Mouse (Mus musculus): ENCODE data around the gene Ppp2r5a. TPM values are rescaled to one million over a fixed set of nuclear protein-coding genes. Genes with fewer than 3 reads are reported as not detected.
"Not testable (repeated sequence)": the region's sequence is repeated elsewhere in the genome, so short reads cannot be mapped to it uniquely, and the experiment has no call there.

Ppp2r5a gene
- total RNA-seq (2021): 10 to 100 TPM; 63.7 to 67.8 TPM
- long read RNA-seq, experiment 1, transcript Ppp2r5a-201 (13 exons, 3,088 nt): major isoform, 47 of 57 reads
- long read RNA-seq, experiment 1, partial matches to known transcripts: 2 of 57 reads
- long read RNA-seq, experiment 1, other reads (novel, unspliced or antisense): 8 of 57 reads
- long read RNA-seq, experiment 2, transcript Ppp2r5a-201 (13 exons, 3,088 nt): major isoform, 59 of 78 reads
- long read RNA-seq, experiment 2, partial matches to known transcripts: 2 of 78 reads
- long read RNA-seq, experiment 2, other reads (novel, unspliced or antisense): 17 of 78 reads

DNA sequence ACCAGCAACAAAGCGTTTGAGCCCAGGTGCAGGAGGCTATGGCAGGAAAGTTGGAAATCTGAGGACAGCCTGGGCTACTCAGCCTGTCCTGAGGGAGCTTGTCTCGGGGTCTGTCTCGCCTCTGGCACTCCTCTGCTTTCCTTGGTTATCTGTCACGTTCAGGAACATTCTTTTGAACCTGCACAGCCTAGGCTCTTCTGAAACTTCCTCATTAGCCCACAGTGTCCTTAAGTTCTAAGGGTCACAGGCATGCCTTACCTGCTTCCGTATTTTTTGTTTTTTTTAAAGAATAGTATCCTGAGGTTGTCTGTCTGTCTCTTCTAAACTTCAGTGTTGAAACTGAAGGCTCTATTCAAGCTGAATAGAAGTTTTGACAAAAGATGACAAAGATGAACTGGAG lies at the start of gene Ppp2r5a:
TSS of gene Ppp2r5a (minus strand) at position 199 of the 400 bp plus-strand sequence.
- intact Hi-C loops (cut with DNase I): no loop called here
- no peak for DNase-seq

DNA sequence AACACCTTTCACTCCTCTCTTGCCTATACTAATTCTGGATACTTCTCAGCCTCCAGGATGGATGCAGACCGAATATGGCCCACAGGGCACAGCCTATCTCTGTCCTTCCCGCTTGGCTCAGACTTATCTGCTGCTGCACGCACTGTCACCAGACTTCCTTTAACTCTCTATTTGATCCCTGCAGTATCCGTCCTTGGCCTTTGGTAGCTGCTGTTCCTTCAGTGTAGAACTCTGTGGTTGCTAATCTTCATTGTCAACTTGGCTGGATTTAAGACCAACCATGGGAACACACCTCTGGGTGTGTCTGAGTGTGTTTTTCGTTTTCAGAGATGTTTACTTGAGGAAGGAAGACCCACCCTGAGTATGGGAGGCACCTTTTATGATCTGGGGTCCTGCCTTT lies 47.5 kb upstream of the Ppp2r5a start:
- DNase-seq: no peak
- intact Hi-C loops (cut with DNase I): no loop called here

- intact Hi-C loops (cut with DNase I): no loop called here
- DNase-seq: no peak
These were observed 46.5 kb upstream of the Ppp2r5a start for GRCm38 (mm10) chr1:191449537-191449936.

- no peak for DNase-seq
- intact Hi-C loops (cut with DNase I): no loop called here
These were observed 44.4 kb upstream of the Ppp2r5a start for GRCm38 (mm10) chr1:191447391-191448016.

DNA sequence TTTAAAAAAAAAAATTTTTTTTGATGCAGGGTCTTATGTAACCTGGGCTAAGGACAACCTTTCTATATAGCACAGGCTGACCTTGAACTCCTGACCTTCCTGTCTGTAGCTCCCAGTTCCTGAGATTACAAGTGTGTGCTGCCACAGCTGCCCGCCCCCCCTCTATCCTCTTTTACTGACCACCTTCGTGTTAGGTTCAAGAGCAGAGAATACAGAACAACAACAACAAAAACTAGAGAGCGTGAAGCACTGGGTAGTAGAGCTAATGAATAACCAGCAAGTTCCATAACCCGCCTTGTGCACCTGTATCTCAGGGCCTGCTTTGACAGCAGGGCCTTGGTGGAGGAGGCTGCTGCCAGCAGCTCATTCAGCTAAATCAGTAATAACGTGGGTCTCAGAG lies 43.2 kb upstream of the Ppp2r5a start:
- intact Hi-C loops (cut with DNase I): no loop called here

DNA sequence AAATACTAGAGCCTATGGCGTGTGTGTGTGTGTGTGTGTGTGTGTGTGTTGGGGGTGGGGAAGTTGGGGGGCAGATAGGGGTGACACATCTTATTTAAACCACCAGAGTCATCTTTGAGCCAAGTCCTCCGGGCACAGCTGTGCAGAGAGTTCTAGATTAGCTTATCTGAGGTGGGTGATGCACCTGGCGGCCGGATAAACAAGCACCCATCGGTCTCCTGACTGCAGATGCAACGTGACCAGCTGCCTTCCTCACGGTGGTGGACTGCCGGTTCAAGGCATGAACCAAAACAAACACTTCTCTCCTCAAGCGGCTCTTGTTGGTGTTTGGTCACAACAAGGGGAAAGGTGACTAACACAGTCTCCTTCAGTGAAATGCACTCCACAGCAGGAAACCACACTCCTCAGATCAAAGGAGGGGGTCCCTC lies 42.8 kb upstream of the Ppp2r5a start:
- no peak for DNase-seq
- intact Hi-C loops (cut with DNase I): no loop called here

More for the DNA sequence above, 43.2 kb upstream of the Ppp2r5a start:
- DNase-seq: no peak

DNA sequence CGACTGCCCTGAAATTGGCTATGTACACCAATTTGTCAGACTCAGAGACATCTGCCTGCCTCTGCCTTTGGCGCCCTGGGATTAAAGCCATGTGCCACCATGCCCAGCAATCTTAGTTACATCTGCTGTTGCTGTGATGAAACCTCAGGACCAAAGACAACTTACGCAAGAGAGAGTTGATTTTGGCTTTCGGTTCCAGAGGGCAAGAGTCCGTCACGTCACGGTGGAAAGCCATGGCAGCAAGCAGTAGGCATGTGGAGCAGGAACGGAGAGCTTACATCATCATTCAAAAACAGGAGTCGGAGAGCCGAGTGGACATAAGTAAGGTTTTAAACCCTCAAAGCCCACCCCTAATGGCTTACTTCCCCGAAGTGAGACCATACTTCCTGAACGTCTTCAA lies 42.3 kb upstream of the Ppp2r5a start:
- intact Hi-C loops (cut with DNase I): no loop called here
- DNase-seq: no peak

- no peak for DNase-seq
- intact Hi-C loops (cut with DNase I): no loop called here
These were observed 41.4 kb upstream of the Ppp2r5a start for GRCm38 (mm10) chr1:191444467-191444866.

GRCm38 (mm10) chr1:191439011-191439410 lies 35.9 kb upstream of the Ppp2r5a start:
- DNase-seq: no peak

DNA sequence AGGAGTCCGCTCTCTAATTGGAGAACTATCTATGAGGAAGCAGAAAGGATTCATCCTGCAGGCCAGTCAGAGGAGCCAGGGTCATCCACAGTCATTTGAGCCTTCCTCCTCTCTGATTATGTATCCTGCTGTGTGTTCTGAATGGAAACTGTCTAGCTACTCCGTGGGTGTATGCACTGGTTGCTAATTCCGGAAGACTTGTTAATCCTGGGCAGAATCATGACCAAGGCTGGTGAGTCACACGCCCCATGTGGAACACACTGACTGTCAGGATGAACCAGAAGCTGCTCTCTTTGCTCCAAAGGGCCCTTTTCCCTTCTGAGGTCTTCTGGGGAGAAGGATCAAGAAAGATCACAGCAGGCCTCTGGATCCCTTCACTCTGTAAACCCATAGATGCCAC lies 35.5 kb upstream of the Ppp2r5a start:
- intact Hi-C loops (cut with DNase I): no loop called here
- DNase-seq: no peak

More at GRCm38 (mm10) chr1:191439011-191439410, 35.9 kb upstream of the Ppp2r5a start:
- intact Hi-C loops (cut with DNase I): no loop called here

DNA sequence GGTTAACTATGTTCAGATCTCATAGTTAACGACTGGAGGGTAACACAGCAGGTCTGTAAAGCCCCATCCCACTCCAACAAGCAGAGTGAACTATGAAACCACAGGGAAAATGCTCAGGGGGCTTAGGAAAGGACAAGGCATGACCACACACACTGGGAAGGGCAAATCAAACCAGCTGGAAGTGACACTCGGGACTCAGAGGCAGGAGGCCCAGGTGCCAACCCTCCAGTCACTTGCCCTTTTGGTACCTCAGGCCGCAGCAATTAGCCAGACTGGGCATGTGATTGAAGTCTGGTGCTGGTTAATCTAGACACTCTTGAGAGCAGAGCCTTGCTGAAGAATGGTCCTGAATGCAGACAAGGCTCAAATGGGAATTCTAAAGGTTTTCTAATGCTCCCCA lies 33.6 kb upstream of the Ppp2r5a start:
- intact Hi-C loops (cut with DNase I): no loop called here
- DNase-seq: no peak

- DNase-seq: peak; percentile 52 to 57
- intact Hi-C loops (cut with DNase I): no loop called here
These were observed 32.3 kb upstream of the Ppp2r5a start for GRCm38 (mm10) chr1:191435359-191435758.

GRCm38 (mm10) chr1:191432531-191432930 lies 29.5 kb upstream of the Ppp2r5a start:
- intact Hi-C loops (cut with DNase I): no loop called here
- no peak for DNase-seq

- no peak for DNase-seq
- intact Hi-C loops (cut with DNase I): no loop called here
These were observed 29.0 kb upstream of the Ppp2r5a start for GRCm38 (mm10) chr1:191432023-191432422.

DNA sequence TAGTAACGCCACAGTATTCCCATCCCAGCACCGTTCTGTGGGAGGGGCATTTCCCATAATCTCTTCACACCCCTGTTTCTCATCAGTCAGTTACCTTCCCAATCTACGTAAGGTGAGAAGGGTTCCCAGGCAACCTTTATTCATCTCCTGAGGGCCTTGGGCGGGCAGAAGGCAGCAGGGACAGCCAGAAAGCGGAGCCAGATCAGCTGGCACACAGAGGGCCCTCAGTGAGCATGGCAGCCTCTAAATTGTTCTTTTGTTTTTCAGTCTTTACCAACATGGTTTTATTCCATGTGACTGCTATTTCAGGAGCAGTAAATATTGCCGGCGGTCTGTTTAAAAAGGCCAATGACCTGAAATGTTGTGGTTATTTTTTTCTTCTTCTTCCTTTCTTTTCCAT lies 27.0 kb upstream of the Ppp2r5a start:
- intact Hi-C loops (cut with DNase I): no loop called here
- DNase-seq: no peak

GRCm38 (mm10) chr1:191425884-191426283 lies 22.8 kb upstream of the Ppp2r5a start:
- DNase-seq: no peak
- intact Hi-C loops (cut with DNase I): no loop called here

DNA sequence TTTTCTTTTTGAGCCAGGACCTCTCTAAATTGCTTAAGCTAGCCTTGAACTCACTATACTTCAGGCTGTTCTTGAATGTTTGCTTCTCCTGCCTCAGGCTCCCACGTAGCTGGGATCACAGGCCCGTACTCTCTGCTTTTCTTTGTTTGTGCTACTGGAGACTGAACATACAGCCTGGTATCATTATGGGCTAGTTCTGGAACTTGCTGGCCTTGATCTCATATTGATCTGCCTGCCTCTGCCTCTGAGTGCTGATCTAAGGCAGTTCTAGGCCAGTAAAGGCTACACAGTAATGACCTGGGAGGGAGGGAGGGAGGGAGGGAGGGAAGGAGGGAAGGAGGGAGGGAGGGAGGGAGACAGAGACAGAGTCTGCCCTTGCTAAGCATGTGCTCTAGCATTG lies 20.1 kb upstream of the Ppp2r5a start:
- intact Hi-C loops (cut with DNase I): no loop called here
- no peak for DNase-seq

DNA sequence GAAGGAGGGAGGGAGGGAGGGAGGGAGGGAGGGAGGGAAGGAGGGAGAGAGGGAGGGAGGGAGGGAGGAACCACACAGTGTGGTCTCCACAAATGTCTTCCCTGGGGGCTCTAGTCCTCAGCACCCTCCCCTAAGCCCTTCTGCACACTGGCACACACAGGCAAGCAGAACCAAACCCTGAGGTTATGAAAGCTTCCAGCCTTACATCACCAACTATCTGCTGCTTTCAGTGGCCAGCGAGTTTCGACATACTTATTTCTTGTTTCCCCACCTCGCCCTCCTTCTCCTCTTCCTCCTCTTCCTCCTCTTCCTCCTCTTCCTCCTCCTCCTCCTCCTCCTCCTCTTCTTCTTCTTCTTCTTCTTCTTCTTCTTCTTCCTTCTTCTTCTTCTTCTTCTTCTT lies 19.6 kb upstream of the Ppp2r5a start:
- DNase-seq; intact Hi-C loops (cut with DNase I): not testable (repeated sequence)

- intact Hi-C loops (cut with DNase I): no loop called here
These were observed 19.1 kb upstream of the Ppp2r5a start for GRCm38 (mm10) chr1:191422164-191422563.

GRCm38 (mm10) chr1:191421426-191421999 lies 18.4 kb upstream of the Ppp2r5a start:
- no peak for DNase-seq
- intact Hi-C loops (cut with DNase I): no loop called here

More at GRCm38 (mm10) chr1:191422164-191422563, 19.1 kb upstream of the Ppp2r5a start:
- DNase-seq: no peak

DNA sequence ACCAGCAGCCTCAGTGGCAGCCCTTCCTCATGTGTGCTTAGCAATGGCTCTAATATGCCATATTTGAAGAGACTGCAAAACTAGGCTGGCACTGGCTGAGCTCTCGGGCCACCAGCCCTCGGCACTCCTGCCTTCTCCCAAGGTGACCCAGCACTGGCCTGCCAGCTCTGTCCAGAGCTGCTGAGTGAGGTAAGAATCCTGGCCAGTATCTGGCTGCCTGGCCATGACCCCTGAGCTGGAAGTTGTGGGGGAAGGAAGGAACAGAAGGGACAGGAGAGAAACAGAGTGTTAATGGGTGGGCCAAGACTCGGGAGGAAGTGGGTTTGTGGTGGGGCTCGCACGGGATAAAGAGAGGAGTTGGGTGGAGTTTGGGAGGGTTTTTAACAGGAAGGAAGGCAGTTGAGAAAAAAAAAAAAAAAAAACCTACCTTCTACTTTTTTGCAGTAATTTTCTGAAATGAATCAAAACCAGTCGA lies 17.9 kb upstream of the Ppp2r5a start:
- DNase-seq: peak; percentile 33 to 41
- intact Hi-C loops (cut with DNase I): no loop called here

Measured in gastrocnemius, postnatal 36 days (tissue).